Mouse (Mus musculus): ENCODE results near the gene Slc6a21.

- TF ChIP-seq CTCF (IDR thresholded peaks at IDR 0.05; ENCODE audit: extremely low read depth, insufficient read depth, insufficient read length, insufficient replicate concordance) (no peak), POLR2A (IDR thresholded peaks at IDR 0.05; ENCODE audit: low read depth, low read length) (no peak)
These were observed 36.2 kb downstream of the Slc6a21 start for GRCm38 (mm10) chr7:45313495-45313894.

Measured in spleen, adult 2 months (tissue).